Mouse (Mus musculus) adrenal gland (tissue): ENCODE data around the gene Atrn.

Source experiments
- intact Hi-C: fragments of 180-260 bp; cut with DNase I; formaldehyde crosslinking; loops from one replicate; pipeline ENCODE4 v1.15.1; 2025
- long read RNA-seq, 2 experiments: library from polyadenylated mRNA; unstranded; transcript quantifications; one replicate each; pipeline ENCODE4 v2.0.0; 2020; ENCODE audit warnings: borderline replicate concordance in 1 of 2; ENCODE audit not compliant: insufficient replicate concordance in 1 of 2

The Atrn gene
- long read RNA-seq, experiment 1, partial matches to known transcripts, result 0 of 7 reads
- long read RNA-seq, experiment 1, other reads (novel, unspliced or antisense), result 6 of 7 reads
- long read RNA-seq, experiment 2, partial matches to known transcripts, result 2 of 7 reads
- long read RNA-seq, experiment 2, other reads (novel, unspliced or antisense), result 4 of 7 reads

GRCm38 (mm10) chr2:130905751-130906583, at the start of gene Atrn, which contains the start of gene 4930402H24Rik:
TSS of gene Atrn (plus strand) at chr2:130906495.
TSS of gene 4930402H24Rik (minus strand) at chr2:130906406.
- intact Hi-C loops, result loop anchor here (5.0 kb wide), 1 partner anchor 46 kb away; no protein-coding TSS in a partner anchor

GRCm38 (mm10) chr2:130862091-130862490, 44.2 kb upstream of the Atrn start:
- intact Hi-C loops, result no loop called here

GRCm38 (mm10) chr2:130870916-130871315, 35.4 kb upstream of the Atrn start:
- intact Hi-C loops, result no loop called here

DNA sequence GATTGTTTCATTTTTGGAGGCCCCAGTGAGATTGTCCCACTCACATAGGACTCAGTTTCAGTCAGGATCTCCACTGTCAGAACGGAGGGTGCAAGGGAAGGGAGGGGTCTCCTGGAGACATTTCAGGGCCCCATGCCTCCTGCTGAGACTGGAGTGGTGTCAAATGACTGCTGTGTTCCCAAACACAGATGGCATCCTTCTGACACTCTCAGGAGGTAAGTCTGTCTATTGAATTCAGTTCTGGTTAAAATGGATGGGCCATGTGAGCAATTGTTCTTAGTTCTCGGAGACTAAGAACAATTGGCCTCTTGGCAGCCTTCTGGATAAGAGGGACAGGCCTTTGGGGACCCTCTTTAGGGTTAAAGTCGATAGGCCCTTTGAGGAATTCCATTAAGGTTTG, 28.9 kb upstream of the Atrn start:
- intact Hi-C loops, result no loop called here

- intact Hi-C loops, result no loop called here
Observed at GRCm38 (mm10) chr2:130886983-130887382, 19.3 kb upstream of the Atrn start.

- intact Hi-C loops, result no loop called here
Observed at GRCm38 (mm10) chr2:130887456-130887855, 18.8 kb upstream of the Atrn start.

GRCm38 (mm10) chr2:130896944-130897343, 9.4 kb upstream of the Atrn start:
- intact Hi-C loops, result no loop called here

GRCm38 (mm10) chr2:130897856-130898255, 8.4 kb upstream of the Atrn start:
- intact Hi-C loops, result no loop called here

DNA sequence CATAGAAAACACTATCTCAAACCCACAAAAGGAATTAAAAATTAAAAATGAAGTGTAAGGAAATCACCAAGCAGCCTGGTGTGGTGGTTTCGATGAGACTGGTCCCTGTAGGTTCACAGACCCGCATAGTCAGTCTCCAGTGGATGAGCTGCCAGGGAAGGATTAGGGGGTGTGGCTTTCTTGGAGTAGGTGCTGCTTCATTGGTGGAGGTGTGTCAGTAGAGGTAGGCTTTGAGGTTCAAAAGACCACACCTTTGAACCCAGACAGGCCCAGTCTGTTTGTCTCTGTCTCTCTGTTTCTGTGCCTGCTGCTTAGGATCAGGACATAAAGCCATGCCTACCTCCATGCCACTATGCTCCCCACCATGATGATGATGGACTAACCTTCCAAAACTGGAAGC, 7.5 kb upstream of the Atrn start:
- intact Hi-C loops, result no loop called here

- intact Hi-C loops, result loop anchor here (5.0 kb wide), 1 partner anchor 46 kb away; no protein-coding TSS in a partner anchor
Observed at GRCm38 (mm10) chr2:130906584-130907315, 455 bp downstream of the Atrn start.

DNA sequence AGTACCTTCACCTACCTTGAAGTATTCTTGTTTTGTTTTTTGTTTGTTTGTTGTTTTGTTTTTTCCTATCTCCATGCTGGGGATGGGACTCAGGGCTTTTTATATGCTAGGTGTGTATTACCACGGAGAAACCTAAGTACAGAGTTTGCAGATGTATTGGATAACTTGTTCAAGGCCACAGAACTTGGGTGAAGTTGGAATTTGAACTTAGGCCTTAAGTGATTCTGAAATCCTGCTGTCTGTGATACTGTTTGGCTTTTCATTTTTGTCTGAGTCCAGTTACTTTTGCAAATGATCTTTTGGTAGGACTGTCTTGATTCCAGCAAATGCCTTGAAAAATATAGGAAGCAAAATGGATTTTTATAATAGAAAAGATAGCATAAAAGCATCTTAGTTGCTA, 5.4 kb downstream of the Atrn start:
- intact Hi-C loops, result no loop called here

DNA sequence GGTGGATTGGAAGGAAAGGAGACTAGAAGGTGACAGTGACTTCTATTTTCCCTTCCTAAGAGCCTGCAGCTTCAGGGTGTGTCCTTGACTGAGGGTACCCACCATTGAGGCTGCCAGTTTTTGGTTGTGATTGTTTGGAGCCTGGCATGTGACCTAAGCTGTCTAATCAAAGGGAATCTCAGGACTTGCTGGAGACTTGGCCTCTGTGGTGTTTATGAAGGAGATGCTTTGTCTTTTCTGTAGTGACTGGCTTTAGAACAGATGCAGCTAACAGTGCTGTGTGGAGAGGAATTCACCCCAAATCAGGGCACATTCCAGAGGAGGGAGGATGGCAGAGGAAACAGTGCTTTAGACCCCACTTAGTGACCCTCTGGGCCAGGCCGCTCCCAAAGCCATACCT, 8.6 kb downstream of the Atrn start:
- intact Hi-C loops, result no loop called here

DNA sequence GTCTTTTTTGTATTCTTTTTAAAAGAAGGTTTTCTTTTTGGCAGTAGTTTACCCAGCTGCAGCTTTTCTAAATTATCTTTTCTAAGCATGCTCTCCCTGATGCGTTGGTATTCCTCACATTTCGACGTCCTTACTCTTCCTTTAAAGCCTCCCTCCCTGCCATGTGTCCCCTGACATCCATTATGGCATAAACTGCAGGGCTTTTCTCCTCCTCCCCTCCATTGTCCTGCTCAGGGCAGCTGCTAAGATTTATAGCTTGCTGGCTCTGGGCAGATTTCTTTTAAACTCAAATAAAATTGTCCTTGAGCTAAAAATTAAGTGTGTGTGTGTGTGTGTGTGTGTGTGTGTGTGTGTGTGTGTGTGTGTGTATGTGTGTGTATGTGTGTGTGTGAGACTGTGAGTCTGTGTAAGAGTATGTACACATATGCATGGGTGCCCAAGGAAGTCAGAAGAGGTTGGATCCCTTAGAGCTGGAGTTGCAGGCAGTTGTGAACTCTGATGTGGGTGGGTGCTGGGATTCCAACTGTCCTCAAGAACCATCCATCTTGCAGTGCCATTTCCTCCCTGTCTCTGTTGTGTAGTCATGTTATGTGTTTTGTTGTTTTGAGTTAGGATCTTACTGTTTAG, 10.3 kb downstream of the Atrn start:
- intact Hi-C loops, result no loop called here

GRCm38 (mm10) chr2:130917686-130918085, 11.4 kb downstream of the Atrn start:
- intact Hi-C loops, result no loop called here

- intact Hi-C loops, result no loop called here
Observed at GRCm38 (mm10) chr2:130919062-130919593, 12.8 kb downstream of the Atrn start.

DNA sequence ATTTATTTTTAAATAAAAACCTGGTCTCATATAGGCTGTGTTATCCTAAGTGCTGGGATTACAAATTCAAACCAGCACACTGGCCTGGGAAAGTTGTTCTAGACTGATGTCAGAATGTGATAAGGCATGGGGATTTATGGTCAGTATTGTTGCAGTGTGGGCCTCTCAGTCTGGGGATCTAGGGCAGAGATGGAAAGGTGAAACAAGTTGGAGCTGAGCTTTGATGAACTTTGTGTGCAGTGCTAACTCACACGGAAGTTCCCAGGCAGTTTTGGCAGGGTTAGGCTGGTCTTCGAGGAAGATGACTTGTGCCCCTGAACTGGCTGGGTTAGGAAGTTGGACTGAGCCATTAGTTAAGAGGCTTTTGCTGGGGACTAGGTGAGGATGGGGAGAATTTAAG, 18.7 kb downstream of the Atrn start:
- intact Hi-C loops, result no loop called here

GRCm38 (mm10) chr2:130928031-130928430, 21.7 kb downstream of the Atrn start:
- intact Hi-C loops, result no loop called here

- intact Hi-C loops, result no loop called here
Observed at GRCm38 (mm10) chr2:130928530-130928929, 22.2 kb downstream of the Atrn start.

- intact Hi-C loops, result no loop called here
Observed at GRCm38 (mm10) chr2:130929994-130930393, 23.7 kb downstream of the Atrn start.

GRCm38 (mm10) chr2:130932865-130933264, 26.6 kb downstream of the Atrn start:
- intact Hi-C loops, result no loop called here

- intact Hi-C loops, result loop anchor here (2.0 to 5.0 kb wide), 2 partner anchors 42 to 131 kb away; partner anchors contain the start of genes 4930402H24Rik and Atrn
Observed at GRCm38 (mm10) chr2:130949781-130950180, 43.5 kb downstream of the Atrn start.
